Mouse (Mus musculus) monocyte, adult 59 days (primary cell): ENCODE measurements around the gene Desi1. TPM values are rescaled to one million over a fixed set of nuclear protein-coding genes. Genes with fewer than 3 reads are reported as not detected.

ENCODE experiments used
- total RNA-seq, 2 experiments: library from RNA; stranded (reverse); gene quantifications; one replicate each; pipeline ENCODE4 v1.2.4; 2023

The Desi1 gene
- total RNA-seq: 10 to 100 TPM; 21.4 to 23.3 TPM

GRCm38 (mm10) chr15:82033762-82034161, at the start of gene Desi1:
Desi1 (minus strand) TSS chr15:82033862.

DNA sequence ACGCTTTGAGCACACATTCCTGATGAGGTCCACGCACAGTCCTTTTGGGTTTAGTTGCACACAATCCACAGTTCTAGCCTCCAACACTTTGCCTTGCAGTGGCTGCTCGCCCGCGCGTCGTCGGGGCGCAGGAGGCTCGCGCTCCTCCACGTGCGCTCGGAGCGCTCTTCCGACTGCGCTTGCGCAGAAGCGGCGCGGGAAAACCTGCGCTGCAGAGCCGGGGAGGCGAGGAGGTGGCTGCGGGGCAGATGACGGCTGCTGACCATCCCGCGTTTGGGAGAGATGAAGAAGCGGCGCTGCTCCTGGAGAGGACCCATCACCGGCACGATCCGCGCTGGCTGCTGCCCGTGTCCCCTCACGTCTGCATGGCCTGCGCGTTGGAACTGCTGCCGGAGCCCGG, 36.2 kb upstream of the Desi1 start, which contains the start of gene Mei1:
TSS of gene Mei1 (plus strand) at position 99 of the 400 bp plus-strand sequence.

GRCm38 (mm10) chr15:82058719-82059201, 25.1 kb upstream of the Desi1 start, which contains the start of gene 4930407I10Rik:
4930407I10Rik (plus strand) TSS chr15:82059151.

GRCm38 (mm10) chr15:82047080-82047883, 13.6 kb upstream of the Desi1 start, which contains the start of gene Snu13:
Snu13 (minus strand) TSS chr15:82047598.

GRCm38 (mm10) chr15:81987646-81988045, 46.0 kb downstream of the Desi1 start, which contains the start of gene Xrcc6:
Xrcc6 (plus strand) TSS chr15:81987835.

GRCm38 (mm10) chr15:81980321-81980720, 53.3 kb downstream of the Desi1 start, which contains the start of gene 1700029P11Rik:
1700029P11Rik (plus strand) TSS chr15:81980540.

GRCm38 (mm10) chr15:81960171-81961077, 73.2 kb downstream of the Desi1 start, which contains the start of gene Pmm1:
Pmm1 (minus strand) TSS chr15:81960930.

Other genes with a start within 250 kb of the Desi1 start
- gene Tef, start 231.4 kb downstream of the Desi1 start, total RNA-seq: 10 to 100 TPM; 21.3 to 29.3 TPM
- gene Tob2, start 175.1 kb downstream of the Desi1 start, total RNA-seq: 10 to 100 TPM; 77.5 to 90.4 TPM
- gene Phf5a, start 162.0 kb downstream of the Desi1 start, total RNA-seq: 10 to 100 TPM; 41.4 to 47.2 TPM
- 100 to 1,000 TPM; 113 to 117 TPM for gene Aco2, start 161.6 kb downstream of the Desi1 start, total RNA-seq
- 1 to 10 TPM; 5.0 to 8.0 TPM for gene Polr3h, start 107.6 kb downstream of the Desi1 start, total RNA-seq
- gene Csdc2, start 97.1 kb downstream of the Desi1 start, total RNA-seq: not detected
- 10 to 100 TPM; 37.6 to 45.7 TPM for gene Pmm1, start 72.9 kb downstream of the Desi1 start, total RNA-seq
- not detected for gene 1700029P11Rik, start 53.3 kb downstream of the Desi1 start, total RNA-seq
- gene Xrcc6, start 46.0 kb downstream of the Desi1 start, total RNA-seq: 10 to 100 TPM; 15.2 to 17.3 TPM
- gene Snu13, start 13.7 kb upstream of the Desi1 start, total RNA-seq: 10 to 100 TPM; 57.6 to 72.4 TPM
- not detected for gene 4930407I10Rik, start 25.3 kb upstream of the Desi1 start, total RNA-seq
- gene Mei1, start 36.1 kb upstream of the Desi1 start, total RNA-seq: not detected
- 10 to 100 TPM; 29.5 to 50.0 TPM for gene Ccdc134, start 94.1 kb upstream of the Desi1 start, total RNA-seq
- 100 to 1,000 TPM; 136 to 148 TPM for gene Srebf2, start 113.3 kb upstream of the Desi1 start, total RNA-seq
- gene Shisa8, start 179.0 kb upstream of the Desi1 start, total RNA-seq: not detected
- 1 to 10 TPM; 1.2 to 1.8 TPM for gene Tnfrsf13c, start 190.5 kb upstream of the Desi1 start, total RNA-seq
- 1 to 10 TPM in 1 of 2 experiments, not detected in 1; 2.2 TPM for gene Cenpm, start 210.9 kb upstream of the Desi1 start, total RNA-seq
- gene 1500009C09Rik, start 218.5 kb upstream of the Desi1 start, total RNA-seq: not detected
- under 1 TPM in 1 of 2 experiments, not detected in 1; 0.43 TPM for gene Sept3, start 241.0 kb upstream of the Desi1 start, total RNA-seq